Mouse (Mus musculus) induced T-regulatory cell, adult 2 months (primary cell): Measurements from ENCODE around the gene Spns3.

ENCODE experiments used
- DNase-seq: peaks from one replicate; pipeline ENCODE4 v3.0.0-alpha.2; 2012; ENCODE audit warnings: low read depth

The Spns3 gene

DNA sequence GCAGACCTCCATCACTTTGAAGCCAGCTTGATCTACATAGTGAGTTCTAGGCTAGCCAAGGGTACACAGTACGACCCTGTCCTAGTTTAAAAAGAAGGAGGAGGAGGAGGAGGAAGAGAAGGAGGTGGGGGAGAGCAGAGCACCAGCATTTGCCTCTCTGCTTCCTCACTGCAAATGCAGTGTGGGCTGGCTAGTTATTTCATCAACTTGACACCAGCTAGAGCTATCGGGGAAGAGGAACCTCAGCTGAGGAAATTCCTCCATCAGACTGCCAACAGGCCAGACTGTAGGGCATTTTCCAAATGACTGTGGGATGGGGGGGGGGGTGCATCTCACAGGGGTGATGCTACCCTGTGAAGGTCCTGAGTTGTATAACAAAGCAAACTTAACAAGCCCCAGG is 31.9 kb downstream of the Spns3 start:
- no peak for DNase-seq

DNA sequence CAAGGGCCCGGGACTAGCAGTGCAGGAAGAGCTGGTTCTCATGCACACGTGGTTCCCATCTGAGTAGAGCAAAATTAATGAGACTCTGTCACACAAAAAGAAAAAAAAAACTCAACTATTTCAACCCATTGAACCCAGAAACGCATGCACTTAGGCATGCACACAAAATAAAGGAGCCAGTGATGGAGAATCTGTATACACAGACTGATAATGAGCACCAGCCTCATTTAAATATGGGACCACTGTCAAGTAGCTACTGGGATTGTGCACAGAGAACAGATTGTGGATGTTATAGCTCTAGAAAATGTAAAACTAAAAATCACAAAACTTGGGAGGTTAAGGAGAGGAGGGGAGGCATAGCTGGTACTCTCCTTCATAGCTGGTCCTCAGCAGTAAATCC is 35.3 kb downstream of the Spns3 start:
- no peak for DNase-seq

DNA sequence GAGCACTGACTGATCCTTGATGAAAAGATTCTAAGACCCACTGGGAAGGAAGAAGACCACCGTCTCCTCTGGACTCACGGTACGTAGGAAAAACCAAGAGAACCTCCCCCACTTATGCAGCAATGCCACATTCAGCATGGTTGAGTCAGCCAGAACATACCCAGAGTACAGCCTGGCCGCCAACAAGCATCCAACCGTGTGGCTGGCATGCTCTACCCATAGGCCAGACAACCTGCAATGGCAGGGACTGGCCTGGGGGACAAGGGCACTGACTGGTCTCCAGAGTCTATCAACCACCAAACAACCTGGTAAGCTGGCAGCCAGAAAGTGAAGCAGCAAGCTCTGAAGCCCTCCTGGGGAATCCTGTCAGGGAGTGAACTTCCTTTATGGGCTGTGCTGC is 41.7 kb downstream of the Spns3 start:
- no peak for DNase-seq

DNA sequence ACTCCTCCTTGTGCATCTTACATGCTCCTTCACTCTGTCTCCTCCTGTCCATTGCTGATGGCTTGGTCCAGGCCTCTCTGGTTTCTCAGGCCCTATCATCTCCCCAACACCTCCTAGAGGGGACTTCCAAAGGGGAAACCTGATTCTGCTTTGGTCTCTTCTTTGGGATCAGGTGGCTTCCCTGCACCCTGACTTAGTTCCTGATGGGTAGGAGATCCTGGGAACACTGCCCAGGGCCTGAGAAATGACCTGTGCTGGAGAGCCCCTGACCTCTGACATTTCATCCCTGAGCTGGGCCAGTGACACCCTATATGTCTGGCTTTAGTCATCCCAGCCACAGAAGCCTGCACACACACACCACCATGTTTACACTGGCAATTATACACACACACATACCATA is 42.7 kb downstream of the Spns3 start:
- no peak for DNase-seq

DNA sequence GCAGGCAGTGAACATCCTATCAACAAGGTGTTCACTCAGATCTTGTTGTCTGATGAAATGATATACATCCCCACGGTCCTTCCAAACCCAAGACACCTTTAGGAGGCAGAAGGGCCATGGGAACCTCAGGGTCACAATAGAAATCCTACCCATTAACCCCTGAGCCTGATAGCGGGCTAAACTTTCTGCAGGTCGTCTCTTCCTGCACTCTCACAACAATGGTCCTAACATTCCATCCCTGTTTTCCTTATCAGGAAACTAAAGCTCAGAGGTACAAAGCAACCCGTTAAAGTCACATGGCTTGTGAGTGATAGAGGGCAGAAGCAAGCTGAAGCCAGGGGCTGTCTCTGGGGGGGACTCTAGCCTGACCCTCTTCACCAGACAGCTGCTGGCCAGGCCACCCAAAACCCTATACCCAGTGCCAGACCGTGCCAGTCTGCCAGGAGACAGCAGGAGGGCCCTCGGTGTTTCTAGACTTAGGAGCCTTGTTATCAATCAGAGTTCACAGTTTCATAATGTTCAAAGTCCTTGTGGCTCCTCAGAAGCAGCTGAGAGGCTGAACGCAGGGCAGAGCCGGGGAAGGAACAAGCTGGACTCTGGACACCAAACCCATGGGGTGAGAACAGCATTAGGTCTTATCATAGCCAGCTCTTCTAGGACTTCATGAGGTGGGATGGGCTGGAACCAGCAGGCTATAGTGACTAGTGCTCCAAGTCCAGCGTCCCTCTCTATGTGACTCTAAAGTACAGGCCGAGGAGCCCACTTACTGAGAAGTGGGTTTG is 46.1 kb downstream of the Spns3 start:
- no peak for DNase-seq

DNA sequence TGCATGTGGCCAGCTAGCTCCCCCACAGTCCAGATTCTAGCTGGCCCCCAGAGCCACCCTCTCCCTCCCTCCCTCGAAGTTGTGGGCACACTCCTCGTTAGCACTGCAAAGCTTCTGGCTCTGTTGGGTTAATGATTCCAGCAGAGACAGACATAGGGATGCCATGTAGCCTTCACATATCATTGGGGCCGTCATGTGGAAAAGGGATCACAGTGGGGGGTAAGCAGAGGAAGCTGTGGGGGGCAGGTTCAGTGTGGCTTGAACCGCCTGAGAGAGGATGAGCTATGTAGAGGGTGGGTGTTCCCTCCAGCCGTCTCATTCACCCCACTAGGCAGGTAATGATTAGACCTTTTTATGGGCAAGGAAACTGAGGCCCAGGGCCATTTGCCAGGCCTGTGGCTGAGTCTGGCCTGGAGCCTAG is 46.8 kb downstream of the Spns3 start:
- DNase-seq, result no peak

DNA sequence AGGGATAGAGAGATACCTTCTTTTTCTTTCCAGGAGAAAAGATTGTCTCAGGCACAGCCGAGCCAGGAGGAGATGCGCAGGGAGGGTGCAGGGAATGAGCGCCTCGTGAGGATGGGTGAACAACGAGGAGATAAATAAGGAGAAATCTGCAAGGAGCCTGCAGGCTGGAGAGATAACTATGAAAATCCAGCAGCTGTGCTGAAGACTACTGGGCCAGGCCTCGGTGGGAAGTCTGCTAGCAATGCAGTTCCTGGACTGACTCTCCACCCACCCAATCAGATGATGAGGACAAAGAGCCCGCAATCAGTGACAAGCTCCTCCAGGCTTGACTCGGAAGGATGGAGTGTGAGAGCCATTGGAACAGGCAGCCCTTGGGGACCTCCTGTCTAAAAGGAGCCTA is 48.1 kb downstream of the Spns3 start:
- no peak for DNase-seq

DNA sequence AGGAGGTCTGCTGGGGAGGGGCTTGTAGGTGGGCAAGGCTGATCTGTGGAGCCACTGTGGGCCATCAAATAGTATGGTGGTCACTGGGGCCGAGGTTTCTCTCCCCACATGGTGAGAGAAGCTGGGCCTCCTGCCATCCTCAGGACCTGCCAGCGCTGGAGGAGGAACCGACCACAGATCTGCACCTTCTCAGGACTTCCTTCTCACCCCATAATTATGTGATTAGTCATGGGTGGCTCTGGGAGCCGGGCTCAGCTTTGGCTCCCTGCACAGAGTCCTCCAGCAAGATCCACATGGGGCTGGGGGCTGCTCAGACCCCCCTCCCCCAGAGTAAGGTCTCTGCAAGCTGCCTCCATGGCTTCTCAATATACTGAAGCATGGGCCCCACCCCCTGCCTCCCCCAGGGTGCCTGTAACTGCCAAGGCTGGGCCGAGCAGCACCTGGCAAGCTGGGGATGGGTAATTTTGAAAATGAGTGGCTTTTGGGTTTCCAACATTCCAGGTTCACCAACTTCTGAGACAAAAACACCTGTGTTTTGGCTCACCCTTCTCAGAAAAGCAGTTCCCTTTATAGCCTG is 48.8 kb downstream of the Spns3 start:
- no peak for DNase-seq

DNA sequence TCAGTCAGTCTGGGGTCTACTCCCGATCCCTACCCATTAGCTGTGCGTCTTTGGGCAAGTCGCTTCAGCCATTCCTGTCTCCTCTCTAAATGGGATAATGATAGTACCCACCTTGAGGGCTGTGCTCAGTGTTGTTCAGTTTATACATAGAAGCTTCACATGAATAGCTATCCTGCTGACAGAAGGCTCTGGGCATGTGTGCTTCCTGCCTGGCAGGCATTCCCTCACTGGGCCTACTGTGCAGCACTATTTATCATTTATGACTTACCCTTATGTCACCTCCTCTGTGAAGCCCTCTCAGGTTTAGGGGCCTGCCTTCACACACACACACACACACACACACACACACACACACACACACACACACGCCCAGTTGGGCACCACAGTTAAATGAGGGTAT is 50.2 kb downstream of the Spns3 start:
- DNase-seq, result no peak

DNA sequence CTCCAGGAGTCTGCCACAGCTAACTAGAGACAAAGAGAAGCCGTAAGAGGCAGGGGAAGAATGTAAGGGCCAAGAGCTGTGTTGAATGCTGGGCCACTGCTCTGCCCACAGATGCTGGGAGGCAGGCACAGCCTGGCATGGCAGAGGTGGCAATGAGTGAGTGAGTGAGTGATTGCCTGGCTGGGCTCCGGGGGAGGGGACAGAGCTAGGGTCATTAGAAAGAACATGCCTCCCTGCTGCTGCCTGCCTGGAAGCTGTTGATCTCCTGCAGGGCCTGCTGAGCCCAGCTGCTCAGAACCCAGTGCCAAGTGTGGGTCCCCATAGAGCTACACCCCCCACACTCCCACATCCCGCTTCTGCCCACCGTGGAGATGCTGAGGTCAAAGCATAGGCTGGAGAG is 52.9 kb downstream of the Spns3 start:
- DNase-seq, result no peak

DNA sequence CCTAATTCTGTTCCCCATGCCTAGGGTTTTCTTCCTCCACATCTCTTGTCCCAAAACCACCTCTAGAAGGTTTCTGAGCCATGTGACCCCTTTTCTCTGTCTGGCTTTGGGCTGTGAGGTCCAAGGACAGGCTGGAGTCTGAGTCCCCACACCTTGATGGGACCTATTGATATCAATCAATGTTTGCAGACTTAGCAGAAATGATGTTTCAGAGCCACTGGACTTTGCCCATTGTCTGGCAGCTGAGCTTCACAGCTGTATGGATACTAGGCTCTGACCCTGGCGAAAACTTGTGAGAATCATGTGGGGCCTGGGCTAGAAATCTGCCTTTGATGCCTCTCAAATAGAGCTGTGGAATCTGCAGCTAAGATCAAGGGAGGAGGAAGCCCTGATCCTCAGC is 53.5 kb downstream of the Spns3 start:
- no peak for DNase-seq

DNA sequence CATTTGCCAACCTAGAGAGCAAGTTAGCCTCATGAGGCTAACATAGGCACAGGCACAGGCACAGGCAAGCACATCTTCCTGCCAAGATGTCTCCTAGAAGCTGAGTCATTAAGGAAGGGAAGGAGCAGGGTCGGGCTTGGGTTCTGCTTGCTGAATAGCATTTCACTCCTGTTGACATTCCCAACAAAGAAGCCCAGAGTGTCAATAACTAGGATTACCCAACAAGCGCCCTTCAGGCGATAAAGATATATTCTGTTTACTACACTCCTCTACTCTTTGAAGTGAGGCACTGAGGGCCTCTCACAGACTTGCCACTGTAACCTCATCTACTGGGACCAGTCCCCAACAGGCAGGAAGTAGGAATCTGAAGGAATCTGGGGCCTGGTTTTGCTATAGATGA is 54.2 kb downstream of the Spns3 start:
- DNase-seq, result no peak

DNA sequence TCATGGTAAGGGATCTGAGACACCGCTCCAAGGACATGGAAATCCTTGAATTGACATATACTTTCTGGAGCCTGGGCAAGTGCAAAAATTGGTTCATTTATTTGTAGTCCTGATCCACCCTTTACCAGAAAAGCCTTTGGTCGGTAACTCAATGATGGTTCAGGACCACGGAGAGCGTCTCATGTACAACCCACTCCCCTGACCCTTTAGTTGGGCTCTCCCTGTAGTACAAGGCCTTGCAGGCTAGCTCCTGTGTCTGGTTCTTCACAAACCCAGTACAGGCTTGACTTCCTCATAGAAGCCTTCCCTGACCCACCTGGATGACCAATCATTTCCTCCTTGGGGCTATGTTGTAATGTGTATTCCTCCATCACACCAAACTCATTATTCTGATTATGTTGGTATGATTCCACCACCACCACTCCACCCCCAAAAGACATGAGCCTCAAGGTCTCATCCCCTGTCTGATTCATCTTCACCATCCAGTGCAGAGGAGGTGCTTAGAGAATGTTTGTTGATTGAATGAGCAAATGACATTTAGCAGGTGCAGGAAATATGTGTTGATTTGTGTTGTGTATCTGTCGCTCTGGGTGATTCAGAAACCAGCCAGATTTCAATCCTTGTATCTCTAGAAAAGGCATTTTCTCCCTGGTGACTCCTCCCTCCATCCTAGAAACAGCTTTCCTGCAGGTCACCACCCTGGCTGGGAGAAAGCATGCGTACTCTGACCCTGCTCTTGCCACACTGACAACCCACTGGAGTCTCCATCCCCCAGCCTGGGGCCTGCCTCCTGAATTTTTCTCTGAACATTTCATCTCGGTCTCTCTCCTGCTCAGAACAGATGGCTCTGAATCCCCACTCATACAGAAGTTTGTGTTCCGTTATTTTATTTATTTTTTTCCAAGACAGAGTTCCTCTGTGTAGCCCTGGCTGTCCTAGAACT is 56.0 kb downstream of the Spns3 start:
- DNase-seq, result peak; percentile 5

DNA sequence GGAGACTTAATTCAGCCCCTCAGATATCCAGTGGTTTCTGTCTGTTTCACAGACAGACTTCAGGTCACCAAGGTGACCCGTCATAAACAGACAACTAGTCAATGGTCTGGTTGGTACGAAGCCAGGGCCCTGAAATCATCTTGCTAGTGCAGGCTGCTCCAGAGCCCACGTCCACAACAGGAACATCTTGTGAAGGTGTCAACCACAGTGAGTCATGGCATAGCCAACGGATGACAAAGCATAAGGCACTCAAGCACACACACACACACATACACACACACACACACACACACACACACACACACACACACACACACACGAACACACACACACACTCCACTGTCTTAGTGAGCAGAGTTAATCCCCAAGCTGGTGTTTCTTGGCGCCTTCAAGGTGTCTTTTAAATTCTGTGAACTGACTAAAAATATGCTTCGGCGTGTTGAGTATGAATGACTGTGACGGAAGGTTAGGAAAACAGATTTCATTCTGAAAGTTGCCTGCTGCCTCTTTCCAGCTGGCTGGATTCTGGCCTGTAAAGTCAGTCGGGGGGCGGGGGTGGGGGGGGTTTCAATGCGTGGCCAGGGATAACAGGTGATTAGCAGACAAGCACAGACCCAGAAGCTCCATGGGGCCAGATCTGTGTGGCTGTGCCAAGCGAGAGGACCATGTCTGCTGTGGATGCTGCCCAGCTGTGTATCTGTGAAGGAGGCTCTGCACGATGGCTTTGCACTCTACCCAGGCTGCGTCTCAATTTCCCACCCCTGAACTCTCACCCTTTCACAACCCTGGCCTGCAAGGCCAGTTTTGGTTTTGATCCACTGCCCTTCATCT is 59.0 kb downstream of the Spns3 start:
- peak; percentile 14 for DNase-seq

DNA sequence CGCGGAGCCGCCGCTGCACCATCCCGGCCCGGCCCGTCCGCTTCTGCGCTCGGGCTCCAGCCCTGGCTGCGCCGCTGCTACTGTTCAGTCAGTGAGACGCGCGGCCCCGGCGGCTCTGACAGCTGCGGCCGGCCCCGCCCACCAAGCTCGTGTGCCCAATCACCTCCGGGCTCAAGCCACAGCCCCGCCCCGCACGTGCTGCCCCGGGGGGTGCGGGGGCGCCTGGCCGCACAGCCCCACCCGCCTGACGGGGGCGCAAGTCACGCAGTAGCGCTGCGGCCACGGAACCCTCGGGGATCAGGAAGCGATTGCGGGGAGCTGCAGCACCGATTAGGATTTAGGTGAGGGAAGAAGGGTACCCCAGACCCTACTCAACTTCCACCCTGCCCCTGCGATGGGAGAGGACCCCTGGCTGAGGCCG is 60.4 kb downstream of the Spns3 start, which contains the start of gene Spns2:
Gene Spns2, minus strand, starts transcription at position 24 of the 421 bp plus-strand sequence.
- DNase-seq, result peak; percentile 47

DNA sequence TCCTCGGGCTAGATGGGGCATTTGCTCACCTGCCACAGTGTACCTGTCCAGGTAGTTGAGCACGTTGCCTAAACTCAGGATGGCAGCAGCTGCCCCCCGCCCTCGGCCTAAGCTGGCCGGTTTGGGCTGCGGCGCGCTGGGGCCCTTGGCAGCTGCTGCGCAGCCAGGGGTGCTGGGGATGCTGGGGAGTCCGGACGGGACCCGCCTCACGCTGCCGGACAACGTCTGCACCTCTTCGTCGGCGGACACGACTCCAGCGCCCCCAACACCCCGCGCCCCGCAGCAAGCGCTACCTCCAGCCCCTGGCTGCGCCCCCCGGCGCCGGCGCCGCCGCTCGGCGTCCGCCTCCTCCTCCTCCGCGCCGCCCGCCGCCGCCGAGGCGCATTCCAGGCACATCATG is 60.9 kb downstream of the Spns3 start:
- no peak for DNase-seq

DNA sequence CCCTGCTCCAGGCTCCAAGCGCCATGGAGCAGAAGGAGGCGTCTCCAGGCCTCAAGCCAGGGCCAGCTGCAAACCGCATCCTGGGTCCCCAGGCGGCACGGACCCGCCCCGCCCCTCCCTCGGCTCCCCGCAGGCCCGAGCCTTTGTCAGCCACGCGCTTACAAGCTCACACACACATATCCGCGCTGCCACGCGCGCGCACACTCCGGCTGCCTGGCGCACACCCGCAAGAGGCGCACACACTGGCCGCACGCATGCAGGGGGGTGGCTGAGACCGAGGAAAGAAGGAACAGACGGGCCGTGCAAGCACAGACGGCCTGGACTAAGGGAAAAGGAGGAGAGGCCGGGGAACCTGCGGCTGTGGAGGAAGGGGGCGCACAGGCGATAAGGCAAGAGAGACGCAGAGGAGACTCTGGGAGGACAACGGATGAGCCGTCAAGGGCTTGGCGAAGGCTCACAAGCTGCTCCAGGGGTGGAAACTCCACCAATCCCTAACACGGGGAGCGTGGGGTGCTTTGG is 61.5 kb downstream of the Spns3 start:
- DNase-seq, result no peak

DNA sequence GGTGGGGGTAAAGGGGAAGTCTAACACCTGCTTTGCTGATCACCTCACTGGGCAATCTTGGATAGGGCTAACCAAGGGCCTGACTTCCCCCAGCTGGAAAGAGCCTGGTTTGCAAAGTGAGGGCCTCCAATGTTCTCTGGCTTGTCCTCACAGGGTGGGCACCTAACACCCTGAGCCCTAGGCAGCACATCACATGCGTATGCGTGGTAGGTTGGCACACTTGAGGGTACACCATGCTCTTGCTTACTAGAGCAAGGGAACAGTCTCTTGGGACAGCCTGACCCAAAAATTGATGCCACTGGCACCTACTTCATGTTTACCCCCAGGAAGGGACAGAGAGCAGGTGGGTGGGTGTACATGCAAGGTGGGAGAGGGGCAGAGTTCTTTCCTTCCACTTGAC is 62.6 kb downstream of the Spns3 start:
- DNase-seq, result no peak

DNA sequence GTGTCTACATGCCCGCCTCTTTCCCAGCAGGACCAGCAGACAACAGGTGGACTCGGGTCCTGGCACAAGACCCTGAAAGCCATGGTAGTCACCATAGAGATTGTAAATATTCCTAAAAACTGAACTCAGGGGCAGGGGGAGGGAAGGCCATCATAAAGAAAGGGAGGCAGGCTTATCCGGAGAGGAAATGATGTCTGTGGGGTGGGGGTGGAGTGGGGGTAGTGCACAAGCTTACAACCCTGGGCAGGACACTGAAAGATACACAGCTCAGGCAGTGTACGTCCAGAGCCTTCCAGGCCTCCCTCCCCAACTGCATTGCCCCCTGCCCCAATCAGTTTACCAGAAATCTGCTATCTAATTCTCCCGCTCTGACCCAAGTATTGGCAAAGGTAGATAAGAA is 63.1 kb downstream of the Spns3 start:
- no peak for DNase-seq

DNA sequence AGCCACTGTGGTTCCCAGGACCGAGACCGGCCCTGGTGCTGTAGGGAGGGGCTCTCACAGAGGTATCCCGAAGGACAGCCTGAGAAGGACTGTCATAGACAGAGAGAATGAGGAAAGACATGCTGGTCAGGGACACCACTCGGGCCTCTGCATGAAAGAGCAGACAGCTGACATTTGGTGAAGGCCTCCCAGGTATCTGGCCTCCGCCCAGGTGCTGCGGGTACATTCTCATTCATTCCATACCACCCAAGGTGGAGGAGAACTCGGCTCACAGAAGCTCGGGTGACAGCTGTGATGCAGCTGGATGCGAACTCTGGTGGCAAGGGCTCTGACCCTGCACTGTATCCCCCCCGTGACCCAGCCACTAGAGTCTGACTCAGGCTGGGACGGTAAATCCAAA is 64.3 kb downstream of the Spns3 start:
- DNase-seq, result no peak

DNA sequence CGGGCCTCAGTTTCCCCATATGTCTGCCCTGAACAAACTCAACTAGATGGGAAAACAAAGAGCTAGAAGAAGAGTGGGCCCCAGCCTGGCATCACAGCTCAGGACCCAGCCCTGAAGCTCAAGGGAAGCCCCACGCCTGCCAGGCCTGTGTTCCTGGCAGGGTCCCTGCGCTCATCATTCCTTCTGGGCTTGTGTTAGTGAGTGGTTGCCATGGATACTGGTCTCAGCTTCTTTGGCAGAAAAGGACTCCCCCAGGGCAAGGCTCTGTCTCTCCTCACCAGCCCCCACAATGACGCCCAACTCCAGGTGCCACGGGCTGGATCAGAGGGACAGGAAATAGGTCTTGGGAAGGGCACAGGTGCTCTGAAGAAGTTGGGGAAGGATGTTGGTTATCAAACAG is 65.1 kb downstream of the Spns3 start:
- DNase-seq, result no peak

DNA sequence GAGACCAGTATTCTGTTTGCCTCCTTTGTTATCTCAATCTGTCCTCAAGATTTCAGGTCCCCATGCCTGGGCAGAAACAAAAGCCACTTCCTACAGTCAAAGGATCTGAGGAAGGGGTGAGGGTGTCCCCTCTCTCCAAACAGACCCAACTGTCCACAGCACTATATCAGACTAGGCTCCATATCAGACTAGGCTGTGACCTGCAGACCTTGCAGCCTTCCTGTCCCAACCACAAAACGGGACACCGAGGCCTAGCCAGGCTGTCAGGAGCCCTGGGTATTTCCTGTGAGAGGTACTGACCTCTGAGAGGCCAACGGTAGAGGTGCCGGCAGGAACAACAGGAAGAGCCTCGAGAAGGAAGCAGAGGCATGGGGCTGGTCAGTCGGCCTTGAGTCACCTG is 65.8 kb downstream of the Spns3 start:
- DNase-seq, result no peak
